Mouse (Mus musculus) kidney, adult 18-20 months (tissue): ENCODE measurements around the gene Rybp.

Experiments
- DNase-seq: peaks from one replicate; pipeline ENCODE4 v3.0.0; 2021

Gene Rybp

DNA sequence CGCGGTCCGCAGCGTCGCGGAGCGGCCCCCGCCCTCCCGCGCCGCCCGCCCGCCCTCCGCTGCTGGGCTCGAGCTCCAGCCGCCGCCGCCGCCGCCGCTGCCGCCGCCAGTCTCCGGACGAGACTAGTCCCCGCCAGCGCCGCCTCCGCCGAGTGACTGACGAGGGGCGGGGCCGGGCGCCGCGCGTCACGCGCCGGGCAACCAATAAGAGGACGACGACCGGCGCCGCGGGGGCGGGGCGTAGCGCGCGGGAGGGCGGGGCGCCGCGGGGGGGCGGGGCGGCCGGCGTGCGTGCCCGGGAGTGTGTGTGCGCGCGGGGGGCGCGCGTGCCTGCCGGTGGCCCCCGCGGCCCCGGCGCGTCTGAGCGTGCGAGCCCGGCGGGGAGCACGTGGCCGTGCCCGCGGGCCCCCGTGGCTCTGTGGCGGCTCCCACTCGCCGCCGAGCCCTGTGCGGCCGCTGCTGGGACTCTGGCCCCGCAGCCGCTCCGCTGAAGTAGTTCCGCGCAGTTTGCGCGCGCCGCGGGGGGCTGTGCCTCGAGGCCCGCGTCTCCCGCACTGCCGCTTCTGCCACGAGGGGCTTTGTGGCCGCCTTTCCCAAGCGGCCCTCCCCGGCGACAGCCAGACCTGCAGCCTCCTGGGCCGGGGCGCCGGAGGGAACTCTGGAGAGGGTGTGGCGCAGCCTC is at the start of gene Rybp:
TSS of gene Rybp (minus strand) at position 152 of the 682 bp plus-strand sequence.
- DNase-seq = peak; percentile 93

GRCm38 (mm10) chr6:100336591-100337148 is 49.4 kb upstream of the Rybp start:
- peak; percentile 32 for DNase-seq

DNA sequence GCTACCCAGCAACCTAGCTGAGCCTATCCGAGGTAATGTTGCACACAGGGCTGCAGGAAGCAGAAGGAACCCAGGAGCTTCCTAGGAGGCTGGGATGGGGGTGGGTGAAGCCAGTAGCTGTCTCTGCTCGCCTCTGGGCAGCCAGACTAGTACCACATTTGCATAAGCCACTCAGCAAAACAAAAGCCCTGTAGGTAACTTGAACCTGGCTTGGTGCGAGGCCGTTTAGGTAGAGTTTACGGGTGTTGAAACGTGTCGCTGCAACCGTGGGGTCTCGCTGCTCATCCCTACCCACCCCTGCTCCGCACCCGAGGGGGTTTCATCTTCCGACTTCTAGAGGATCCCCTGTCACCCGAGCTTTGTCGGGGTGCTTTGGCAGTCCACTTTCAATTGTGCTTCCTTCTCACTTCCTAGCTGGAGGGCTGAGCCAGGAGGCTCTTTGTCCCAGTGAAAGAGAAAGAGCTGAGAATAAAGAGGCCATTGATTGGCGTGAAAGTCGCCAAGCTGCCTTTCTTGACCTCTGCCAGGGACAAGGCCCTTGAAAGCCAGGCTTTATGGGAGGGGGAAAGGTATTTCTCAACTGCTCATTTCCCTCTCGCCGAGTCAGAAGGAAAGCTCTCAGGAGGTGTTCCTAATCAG is 48.3 kb upstream of the Rybp start:
- DNase-seq = no peak

- DNase-seq = no peak
These were observed 46.5 kb upstream of the Rybp start for GRCm38 (mm10) chr6:100333745-100334144.

DNA sequence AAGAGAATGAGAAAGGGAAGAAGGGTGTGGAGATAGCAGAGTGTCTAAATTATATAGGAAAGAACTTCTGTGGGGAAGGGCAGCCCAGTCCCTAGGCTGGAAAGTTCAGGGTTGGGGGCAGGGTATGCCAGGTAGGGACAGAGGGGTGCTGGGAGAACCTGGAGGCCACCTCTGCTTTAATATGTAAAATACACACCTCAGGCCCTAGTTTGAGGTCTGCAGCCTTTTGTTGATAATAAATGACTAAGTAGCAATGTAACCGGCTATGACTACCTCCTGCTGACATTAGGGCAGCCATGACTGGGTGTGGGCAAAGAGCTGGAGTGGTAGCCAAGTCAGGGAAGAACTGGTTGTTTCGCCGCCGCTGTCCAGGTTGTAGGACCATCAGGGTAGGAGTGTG is 45.2 kb upstream of the Rybp start:
- no peak for DNase-seq

GRCm38 (mm10) chr6:100331582-100331981 is 44.3 kb upstream of the Rybp start:
- DNase-seq = peak; percentile 39

GRCm38 (mm10) chr6:100331055-100331454 is 43.8 kb upstream of the Rybp start:
- DNase-seq = no peak

DNA sequence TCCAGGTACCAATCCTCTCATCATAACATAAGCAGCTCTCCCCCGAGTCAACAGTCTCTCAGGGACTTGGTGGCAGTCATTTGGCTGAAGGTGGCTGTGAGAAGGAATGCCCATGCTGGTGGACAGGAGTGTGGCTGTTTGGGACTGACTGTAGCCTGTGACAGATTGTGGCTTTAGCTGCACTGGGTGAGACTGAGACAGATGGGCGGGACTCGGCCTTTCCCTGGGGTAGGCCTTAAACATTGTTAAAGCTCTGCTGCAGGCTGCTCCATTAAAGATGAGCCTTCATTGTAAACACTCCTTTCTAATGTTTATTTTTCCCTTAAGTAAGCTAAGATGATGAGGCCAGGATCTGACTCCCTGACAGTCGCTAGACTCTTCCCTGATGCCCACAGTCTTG is 42.3 kb upstream of the Rybp start:
- DNase-seq = no peak

DNA sequence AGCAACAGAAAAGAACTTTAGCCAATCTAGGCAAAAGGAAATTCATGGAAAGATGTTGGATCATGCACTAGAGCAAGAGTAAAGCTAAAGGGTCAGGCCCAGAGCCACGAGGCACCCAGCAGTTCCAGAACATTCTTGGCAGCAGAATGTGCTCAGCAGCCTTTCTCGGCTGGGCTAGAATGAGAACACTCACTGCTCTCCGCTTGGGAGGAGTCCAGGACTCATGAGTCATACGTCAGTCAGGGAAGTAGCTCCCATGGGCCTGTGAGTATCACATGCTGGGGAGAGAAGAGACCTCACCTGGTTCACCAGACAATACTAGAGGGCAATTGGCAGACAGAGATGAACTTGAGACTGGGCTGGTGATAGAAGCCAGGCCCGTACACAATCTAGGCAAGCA is 39.8 kb upstream of the Rybp start:
- DNase-seq = peak; percentile 49

DNA sequence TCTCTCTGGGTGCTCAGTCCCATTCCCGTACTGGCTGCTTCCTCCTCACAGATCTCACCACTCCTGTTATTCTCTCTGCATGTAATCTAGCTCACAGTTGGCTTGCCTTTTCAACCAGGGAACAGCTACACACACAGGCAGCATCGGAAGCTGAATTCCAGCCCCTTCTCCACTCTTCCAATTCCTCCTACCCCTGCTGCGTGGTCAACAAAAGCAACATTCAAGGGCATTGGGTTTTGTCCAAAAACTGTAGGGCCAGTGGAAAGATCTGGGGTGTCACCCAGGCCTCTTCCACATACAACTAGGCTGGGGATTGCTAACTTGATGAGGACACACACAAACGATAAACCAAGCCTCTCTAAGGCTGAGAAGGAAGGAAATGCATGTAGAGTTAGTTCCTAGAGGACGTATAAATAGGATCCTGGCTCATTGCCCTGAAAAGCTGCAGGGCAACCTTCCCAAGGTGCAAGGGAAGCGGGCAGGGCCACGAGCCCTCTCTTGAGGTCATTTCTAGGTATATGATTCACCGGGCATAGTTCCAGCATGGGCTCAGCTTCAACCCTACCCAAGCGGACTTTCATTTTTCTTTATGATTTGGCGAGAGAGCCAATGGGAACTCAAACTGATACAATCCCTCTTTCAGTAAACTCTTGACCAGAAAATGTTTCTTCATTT is 36.6 kb upstream of the Rybp start:
- DNase-seq = peak; percentile 30

DNA sequence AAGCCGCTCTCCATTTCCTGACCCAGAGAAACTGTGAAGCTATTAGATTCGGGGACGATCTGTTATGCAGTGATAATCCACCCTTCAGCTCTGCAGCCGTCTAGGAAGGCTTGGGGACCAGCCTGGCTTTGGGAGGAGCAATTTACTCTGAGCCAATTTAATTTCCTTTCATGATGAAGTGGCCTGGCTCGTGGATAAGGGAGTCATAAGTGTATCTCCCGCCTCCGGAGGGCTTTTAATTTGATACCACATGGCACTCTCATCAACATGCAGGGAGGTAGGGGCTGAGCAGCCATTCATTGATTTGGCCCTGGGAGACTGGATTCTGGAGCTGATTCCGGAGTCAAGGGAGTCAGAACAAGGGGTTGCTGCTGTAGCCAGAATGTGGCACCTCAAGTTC is 35.3 kb upstream of the Rybp start:
- DNase-seq = no peak

- DNase-seq = no peak
These were observed 34.9 kb upstream of the Rybp start for GRCm38 (mm10) chr6:100322145-100322544.

DNA sequence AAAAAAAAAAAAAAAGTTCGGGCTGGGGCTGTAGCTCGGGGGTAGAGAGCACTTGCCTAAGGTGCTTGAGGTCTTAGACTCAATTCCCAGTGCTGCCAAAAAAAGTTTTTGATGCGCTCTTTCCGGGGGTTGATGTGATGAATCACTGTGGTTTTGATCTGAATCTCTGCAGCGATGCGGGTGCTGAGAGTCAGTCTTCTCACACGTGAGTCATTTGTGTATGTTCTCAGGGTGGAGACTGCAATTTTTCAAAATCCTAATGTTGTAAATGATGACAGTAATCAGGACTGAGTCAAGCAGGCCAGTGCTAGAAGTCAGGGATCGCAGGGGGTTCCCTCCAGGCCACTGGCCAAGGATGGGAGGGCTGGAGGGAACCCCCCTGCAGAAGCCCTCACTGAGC is 26.9 kb upstream of the Rybp start:
- no peak for DNase-seq

- no peak for DNase-seq
These were observed 23.9 kb upstream of the Rybp start for GRCm38 (mm10) chr6:100311167-100311566.

GRCm38 (mm10) chr6:100304831-100305230 is 17.5 kb upstream of the Rybp start:
- DNase-seq = no peak

DNA sequence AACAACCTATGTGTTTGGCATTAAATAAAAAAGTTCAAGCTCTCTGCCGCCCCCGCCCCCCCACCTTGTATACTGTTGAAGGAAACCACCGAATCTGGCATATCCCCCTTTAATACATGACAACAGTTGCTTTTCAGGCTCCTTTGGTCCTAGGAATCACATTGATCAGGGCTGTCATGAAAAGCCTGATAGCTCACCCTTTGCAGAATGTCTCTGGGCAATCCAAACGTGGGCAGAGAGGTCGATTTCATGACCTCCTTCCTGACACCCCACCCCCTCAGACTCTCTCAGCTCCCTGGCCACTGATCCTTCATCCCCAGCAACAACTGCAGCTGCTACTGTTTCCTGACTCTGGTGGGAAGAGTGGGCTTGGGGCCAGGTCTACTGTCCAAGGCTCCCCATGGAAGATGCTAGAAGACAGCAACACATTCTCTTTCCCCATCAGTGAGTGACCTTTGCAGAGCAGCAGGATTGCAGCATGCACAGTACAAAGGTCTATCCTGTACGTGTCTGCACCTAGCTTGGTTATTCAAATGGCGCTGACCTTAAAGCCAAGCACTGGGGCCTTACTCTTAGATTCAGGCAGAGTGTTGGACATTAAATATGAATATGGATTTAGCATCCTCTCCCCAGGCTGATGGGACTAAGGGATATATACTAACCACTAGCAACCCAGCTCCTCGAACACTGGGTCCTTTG is 14.3 kb upstream of the Rybp start:
- no peak for DNase-seq

DNA sequence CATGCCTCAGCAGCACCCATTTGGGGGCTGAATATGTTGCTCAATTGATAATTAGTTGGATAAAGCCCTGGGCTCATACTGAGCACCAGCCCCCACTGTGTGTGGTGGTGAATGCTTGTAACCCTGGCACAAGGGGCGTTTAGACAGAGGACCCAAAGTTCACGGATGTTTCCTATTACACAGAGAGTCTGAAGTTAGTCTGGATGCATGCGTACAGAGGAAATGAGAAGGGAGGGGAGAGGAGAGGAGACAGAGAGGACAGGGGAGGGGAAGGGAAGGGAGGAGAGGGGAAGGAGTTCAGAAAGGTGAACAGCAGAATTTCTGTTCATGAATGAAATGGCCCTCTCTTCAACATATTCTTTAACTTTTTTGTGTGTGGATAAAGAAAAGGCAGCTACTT is 13.5 kb upstream of the Rybp start:
- DNase-seq = no peak

- DNase-seq = no peak
These were observed 11.7 kb upstream of the Rybp start for GRCm38 (mm10) chr6:100298945-100299344.

- DNase-seq = no peak
These were observed 10.3 kb upstream of the Rybp start for GRCm38 (mm10) chr6:100297536-100297935.

DNA sequence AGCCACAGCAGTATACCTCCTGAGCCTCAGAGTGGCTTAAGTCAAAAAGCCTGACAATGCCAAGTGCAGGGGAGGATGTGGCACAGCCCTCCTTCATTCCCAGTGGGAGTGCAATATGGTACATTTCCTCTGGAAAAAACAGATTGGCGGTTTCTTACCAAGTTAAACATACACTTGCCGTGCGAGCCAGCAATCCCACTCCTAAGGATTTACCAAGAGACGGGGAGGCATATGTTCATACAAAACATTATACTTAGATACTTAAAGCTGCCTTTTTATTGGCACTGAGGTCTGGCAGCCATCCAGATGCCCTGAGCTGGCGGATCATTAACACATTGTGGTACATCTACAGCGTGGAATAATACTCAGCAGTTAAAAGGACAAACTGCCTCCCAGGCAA is 5.1 kb upstream of the Rybp start:
- DNase-seq = no peak

DNA sequence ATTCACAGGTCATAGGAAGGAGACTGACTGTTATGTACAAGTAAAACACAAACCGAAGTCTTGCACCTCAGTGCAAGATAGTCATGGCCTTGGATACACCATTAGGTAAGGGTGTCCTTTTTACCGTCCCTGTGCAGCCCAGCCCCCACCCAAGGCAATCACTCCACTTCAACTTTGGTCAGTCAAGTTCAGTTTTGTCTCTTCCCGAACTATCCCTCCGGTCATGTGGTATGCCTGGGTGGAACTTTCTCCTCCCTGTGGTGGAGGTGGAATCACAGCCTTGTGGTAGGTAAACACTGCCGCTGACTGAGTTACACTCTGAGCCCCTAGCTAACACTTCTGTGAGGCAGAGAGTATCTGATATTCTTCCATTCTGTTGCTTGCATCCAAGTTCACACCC is 1.8 kb upstream of the Rybp start:
- DNase-seq = no peak

DNA sequence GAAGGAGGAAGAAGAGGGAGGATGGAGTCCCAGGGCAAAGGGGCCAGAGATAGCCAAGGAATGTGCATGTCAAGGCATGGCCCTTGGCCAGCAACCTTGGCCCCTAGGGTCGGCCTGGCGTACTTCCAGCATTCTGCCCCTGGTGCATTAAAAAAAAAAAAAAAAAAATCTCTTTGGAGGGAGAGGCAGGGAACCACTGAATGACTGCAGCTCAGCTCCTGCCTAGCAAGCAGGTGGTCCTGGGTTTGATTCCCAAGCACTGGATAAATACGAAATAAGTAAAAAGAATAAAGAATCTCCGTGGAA is 1.4 kb upstream of the Rybp start:
- DNase-seq = no peak

DNA sequence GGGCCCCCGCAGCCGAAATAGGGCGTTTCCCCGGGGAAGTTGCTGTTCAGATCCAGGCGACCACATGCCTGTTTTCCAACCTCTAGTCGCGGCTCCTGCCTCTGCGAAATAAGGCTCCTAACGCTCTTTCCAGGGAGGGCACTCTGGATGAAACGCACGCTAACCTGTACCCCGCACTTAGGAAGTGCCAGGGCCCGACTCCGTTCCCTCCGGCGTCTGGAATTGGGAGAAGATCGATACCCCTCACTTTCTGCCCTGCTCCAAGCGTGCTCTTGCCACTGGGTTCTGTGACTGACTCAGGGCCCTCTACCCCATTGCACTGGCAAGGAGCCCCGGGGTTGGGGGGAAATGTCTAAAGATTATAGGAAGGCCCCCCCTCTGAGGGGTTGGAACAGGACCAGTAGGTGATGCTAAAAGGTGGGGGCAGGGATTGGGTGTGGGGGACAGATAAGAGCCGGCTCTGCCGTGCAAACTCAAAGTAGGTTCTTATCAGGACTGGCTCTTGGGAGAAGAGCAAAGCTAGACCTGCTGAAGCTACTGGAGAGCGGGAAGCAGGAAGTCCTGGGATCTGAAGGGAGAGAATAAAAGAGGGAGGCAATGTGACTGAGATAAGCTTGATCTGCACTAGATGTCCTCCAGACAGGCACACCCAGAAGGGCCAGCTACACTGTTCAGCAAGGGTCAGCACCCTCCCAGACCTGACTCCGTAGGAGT is 888 bp upstream of the Rybp start:
- DNase-seq = peak; percentile 20
